Mouse (Mus musculus) thymus, adult 2 months (tissue): Measurements from ENCODE around the gene Miga2.

Source experiments
- CTCF ChIP-seq: fragments of 200-500 bp; IDR thresholded peaks from 2 replicates; pipeline ENCODE4 v1.5.1; 2012; ENCODE audit warnings: mild to moderate bottlenecking, control low read depth, low read length, moderate library complexity, borderline replicate concordance; ENCODE audit not compliant: control insufficient read depth, poor library complexity, insufficient read depth; ENCODE audit errors: extremely low read depth
- POLR2A ChIP-seq: fragments of 200-500 bp; IDR thresholded peaks from 2 replicates; pipeline ENCODE4 v1.6.1; 2012; ENCODE audit warnings: mild to moderate bottlenecking, low read length, control low read depth, moderate library complexity; ENCODE audit not compliant: control insufficient read depth, poor library complexity, insufficient read depth; ENCODE audit errors: extremely low read depth

DNA sequence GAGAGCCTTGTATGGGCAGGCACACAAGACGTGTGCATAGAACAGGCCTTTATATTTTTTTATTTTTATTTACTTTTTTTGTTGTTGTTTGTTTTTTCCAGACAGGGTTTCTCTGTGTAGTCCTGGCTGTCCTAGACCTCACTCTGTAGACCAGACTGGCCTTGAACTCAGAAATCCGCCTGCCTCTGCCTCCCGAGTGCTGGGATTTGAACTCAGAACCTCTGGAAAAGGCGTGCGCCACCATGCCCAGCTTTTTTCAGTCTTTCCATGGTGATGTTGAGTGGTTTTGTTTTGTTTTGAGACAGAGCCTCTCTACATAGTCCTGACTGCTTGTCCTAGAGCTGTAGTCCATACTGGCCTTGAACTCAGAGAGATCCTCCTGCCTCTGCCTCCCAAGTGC, 8.7 kb downstream of the Miga2 start:
- TF ChIP-seq CTCF (no peak), POLR2A (no peak)
